Mouse (Mus musculus): ENCODE measurements around the gene Tifa. TPM values are rescaled to one million over a fixed set of nuclear protein-coding genes. Genes with fewer than 3 reads are reported as not detected.

Tifa gene
- polyA plus RNA-seq, 1 experiment from 2014 or later, result 3.6 TPM

DNA sequence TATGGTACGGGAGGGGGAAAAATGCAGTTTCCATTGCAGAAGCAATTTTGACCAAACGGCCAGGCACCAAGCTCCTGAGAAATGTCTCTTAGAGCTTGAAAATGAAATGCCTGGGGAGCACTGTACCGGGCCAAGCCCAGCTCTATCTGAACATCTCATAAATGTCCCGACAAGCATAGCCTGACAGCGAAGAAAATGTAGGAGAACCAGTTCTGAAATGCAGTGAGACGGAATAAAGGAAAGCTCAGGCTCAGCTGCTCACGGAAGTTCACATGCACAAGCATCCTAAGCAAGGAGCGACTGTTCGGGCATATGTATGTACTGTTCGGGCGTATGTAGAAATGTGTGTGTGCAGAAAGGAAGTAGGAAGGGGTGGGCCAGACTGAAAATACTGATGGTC lies 71.7 kb downstream of the Tifa start:
- Histone ChIP-seq H3K9ac (ENCODE audit: low read length) (no peak overlapping the region), H3K27ac (replicated peaks in 1 of 2; ENCODE audit: control insufficient read depth in 1 of 2, insufficient read depth in 1 of 2, low read depth in 2 of 2, low read length in 2 of 2) (no peak overlapping the region), H3K4me3 (ENCODE audit: control insufficient read depth in 1 of 2, insufficient read depth in 1 of 2, low read depth in 1 of 2, low read length in 2 of 2) (no peak overlapping the region), H3K36me3 (ENCODE audit: control insufficient read depth, insufficient read depth, low read length) (no peaks in the 10 kb centered on the region), H3K27me3 (ENCODE audit: control insufficient read depth, insufficient read depth, low read length) (no peaks in the 10 kb centered on the region), H3K4me1 (ENCODE audit: control insufficient read depth in 2 of 2, insufficient read depth in 2 of 2, low read length in 2 of 2) (peaks cover 0 to 3% of the 10 kb centered on the region in 2 experiments; a peak in 2 of 4 replicates), H3K4me2 (ENCODE audit: low read length) (no peak overlapping the region), H3K9me3 (ENCODE audit: control insufficient read depth, low read length) (peaks cover 6% of the 10 kb centered on the region; the same call in 1 of the 2 replicates)
- ATAC-seq (ENCODE audit: insufficient number of reproducible peaks, insufficient read depth, low FRiP score, low read depth), result no peak
- WGBS, result 87% methylated on average over 11 of the region's 11 CpGs

DNA sequence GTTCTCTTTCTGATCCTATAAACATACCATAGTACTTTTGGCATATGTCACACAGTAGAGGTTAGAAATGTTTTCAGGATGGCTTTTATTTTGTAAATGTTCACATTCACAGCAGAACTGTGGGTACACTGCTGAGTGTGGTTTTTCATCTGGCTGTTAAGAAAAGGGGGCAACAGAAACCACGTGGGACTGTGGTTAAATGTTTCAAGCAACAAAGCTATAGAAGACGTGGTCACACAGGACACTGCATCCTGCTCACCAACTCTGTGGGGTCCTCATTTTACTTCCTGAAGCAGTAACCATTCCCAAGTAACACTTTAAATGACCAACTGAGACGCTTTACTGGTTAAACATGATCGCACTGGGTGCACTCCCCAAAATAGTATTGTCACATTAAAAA lies 72.9 kb downstream of the Tifa start:
- 78% methylated on average over 4 of the region's 4 CpGs for WGBS

GRCm38 (mm10) chr3:127863571-127863970 lies 74.0 kb downstream of the Tifa start:
- Histone ChIP-seq H3K9ac (ENCODE audit: low read length) (no peak overlapping the region), H3K27ac (replicated peaks in 1 of 2; ENCODE audit: control insufficient read depth in 1 of 2, insufficient read depth in 1 of 2, low read depth in 2 of 2, low read length in 2 of 2) (no peak overlapping the region), H3K9me3 (ENCODE audit: control insufficient read depth, low read length) (peaks cover 6% of the 10 kb centered on the region; the same call in 1 of the 2 replicates), H3K4me2 (ENCODE audit: low read length) (no peak overlapping the region), H3K27me3 (ENCODE audit: control insufficient read depth, insufficient read depth, low read length) (no peaks in the 10 kb centered on the region), H3K4me3 (ENCODE audit: control insufficient read depth in 1 of 2, insufficient read depth in 1 of 2, low read depth in 1 of 2, low read length in 2 of 2) (no peak overlapping the region), H3K36me3 (ENCODE audit: control insufficient read depth, insufficient read depth, low read length) (no peaks in the 10 kb centered on the region), H3K4me1 (ENCODE audit: control insufficient read depth in 2 of 2, insufficient read depth in 2 of 2, low read length in 2 of 2) (peaks cover 0 to 3% of the 10 kb centered on the region in 2 experiments; a peak in 2 of 4 replicates)
- ATAC-seq (ENCODE audit: insufficient number of reproducible peaks, insufficient read depth, low FRiP score, low read depth), result no peak
- WGBS, result 44% methylated on average over 3 of the region's 3 CpGs

More for the DNA sequence above, 72.9 kb downstream of the Tifa start:
- H3K4me3 ChIP-seq (ENCODE audit: control insufficient read depth in 1 of 2, insufficient read depth in 1 of 2, low read depth in 1 of 2, low read length in 2 of 2), result no peak overlapping the region
- H3K36me3 ChIP-seq (ENCODE audit: control insufficient read depth, insufficient read depth, low read length), result no peaks in the 10 kb centered on the region
- no peaks in the 10 kb centered on the region for H3K27me3 ChIP-seq (ENCODE audit: control insufficient read depth, insufficient read depth, low read length)
- no peak overlapping the region for H3K4me2 ChIP-seq (ENCODE audit: low read length)
- H3K4me1 ChIP-seq (ENCODE audit: control insufficient read depth in 2 of 2, insufficient read depth in 2 of 2, low read length in 2 of 2), result peaks cover 0 to 3% of the 10 kb centered on the region in 2 experiments; a peak in 2 of 4 replicates
- no peak overlapping the region for H3K9ac ChIP-seq (ENCODE audit: low read length)
- H3K27ac ChIP-seq (replicated peaks in 1 of 2; ENCODE audit: control insufficient read depth in 1 of 2, insufficient read depth in 1 of 2, low read depth in 2 of 2, low read length in 2 of 2), result no peak overlapping the region
- ATAC-seq (ENCODE audit: insufficient number of reproducible peaks, insufficient read depth, low FRiP score, low read depth), result no peak
- peaks cover 6% of the 10 kb centered on the region; the same call in 1 of the 2 replicates for H3K9me3 ChIP-seq (ENCODE audit: control insufficient read depth, low read length)

DNA sequence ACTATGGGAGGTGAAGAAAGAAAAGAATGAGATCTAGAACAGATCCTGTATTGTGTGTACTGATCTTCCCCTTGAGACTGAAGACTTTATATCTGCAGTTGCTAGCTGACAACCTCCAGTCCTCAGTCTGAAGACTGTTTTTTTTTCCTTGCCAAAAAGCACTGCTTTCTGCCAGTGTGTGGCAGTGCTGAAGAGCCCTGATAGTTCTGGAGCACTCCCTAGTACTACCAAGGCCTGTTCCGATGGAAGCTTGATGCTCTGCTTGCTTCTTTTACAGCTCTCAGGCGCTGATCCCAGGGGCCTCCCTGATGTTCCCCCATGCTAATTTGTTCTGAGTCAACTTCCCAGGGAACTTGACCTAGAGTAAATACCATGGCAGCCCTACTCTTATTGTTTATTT lies 74.6 kb downstream of the Tifa start:
- ATAC-seq (ENCODE audit: insufficient number of reproducible peaks, insufficient read depth, low FRiP score, low read depth), result no peak
- Histone ChIP-seq H3K36me3 (ENCODE audit: control insufficient read depth, insufficient read depth, low read length) (no peaks in the 10 kb centered on the region), H3K9me3 (ENCODE audit: control insufficient read depth, low read length) (peaks cover 3% of the 10 kb centered on the region; the same call in 1 of the 2 replicates), H3K4me2 (ENCODE audit: low read length) (no peak overlapping the region), H3K4me1 (ENCODE audit: control insufficient read depth in 2 of 2, insufficient read depth in 2 of 2, low read length in 2 of 2) (peaks cover 0 to 3% of the 10 kb centered on the region in 2 experiments; a peak in 2 of 4 replicates), H3K27ac (replicated peaks in 1 of 2; ENCODE audit: control insufficient read depth in 1 of 2, insufficient read depth in 1 of 2, low read depth in 2 of 2, low read length in 2 of 2) (no peak overlapping the region), H3K27me3 (ENCODE audit: control insufficient read depth, insufficient read depth, low read length) (no peaks in the 10 kb centered on the region), H3K9ac (ENCODE audit: low read length) (no peak overlapping the region), H3K4me3 (ENCODE audit: control insufficient read depth in 1 of 2, insufficient read depth in 1 of 2, low read depth in 1 of 2, low read length in 2 of 2) (no peak overlapping the region)
- WGBS, result 36% methylated on average over 2 of the region's 2 CpGs

DNA sequence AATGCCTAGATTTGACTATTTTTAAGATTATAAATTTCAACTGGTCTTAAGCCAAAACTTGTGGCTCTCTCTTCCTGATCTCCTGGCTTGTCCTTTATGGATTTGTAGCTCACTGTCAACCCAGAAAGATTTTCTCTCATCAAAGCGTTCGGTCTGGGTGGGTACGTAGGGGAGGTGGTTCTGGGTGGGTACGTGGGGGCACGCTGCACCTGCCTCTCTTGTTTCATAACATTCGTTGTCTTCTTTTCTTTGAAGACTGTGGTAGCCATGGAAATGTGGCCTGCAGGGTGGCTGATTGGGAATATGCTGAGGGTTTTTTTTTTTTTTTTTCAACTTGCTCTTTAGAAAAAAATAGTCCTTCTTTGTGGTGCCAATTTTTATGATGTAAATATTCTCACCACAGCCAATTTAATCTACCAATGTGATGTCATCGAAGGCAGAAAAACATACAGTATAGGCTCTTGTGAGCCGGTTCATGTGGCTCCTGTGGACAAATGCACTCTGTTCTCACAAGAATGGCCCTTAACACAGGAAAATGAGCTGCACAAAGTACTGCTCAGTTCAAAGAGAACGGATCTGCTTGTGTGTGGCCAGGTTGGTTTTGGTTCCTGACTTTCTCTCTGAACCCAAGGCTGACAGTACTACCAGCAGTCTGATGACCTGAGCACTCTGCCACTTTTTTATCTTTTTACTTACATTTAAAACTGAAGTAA lies 78.6 kb downstream of the Tifa start:
- Histone ChIP-seq H3K9ac (ENCODE audit: low read length) (no peak overlapping the region), H3K4me2 (ENCODE audit: low read length) (no peak overlapping the region), H3K36me3 (ENCODE audit: control insufficient read depth, insufficient read depth, low read length) (no peaks in the 10 kb centered on the region), H3K4me3 (ENCODE audit: control insufficient read depth in 1 of 2, insufficient read depth in 1 of 2, low read depth in 1 of 2, low read length in 2 of 2) (no peak overlapping the region), H3K27me3 (ENCODE audit: control insufficient read depth, insufficient read depth, low read length) (no peaks in the 10 kb centered on the region), H3K4me1 (ENCODE audit: control insufficient read depth in 2 of 2, insufficient read depth in 2 of 2, low read length in 2 of 2) (peaks cover 0 to 3% of the 10 kb centered on the region in 2 experiments; a peak in 2 of 4 replicates), H3K27ac (replicated peaks in 1 of 2; ENCODE audit: control insufficient read depth in 1 of 2, insufficient read depth in 1 of 2, low read depth in 2 of 2, low read length in 2 of 2) (no peak overlapping the region), H3K9me3 (ENCODE audit: control insufficient read depth, low read length) (no peaks in the 10 kb centered on the region)
- WGBS, result 90% methylated on average over 9 of the region's 9 CpGs
- no peak for ATAC-seq (ENCODE audit: insufficient number of reproducible peaks, insufficient read depth, low FRiP score, low read depth)

GRCm38 (mm10) chr3:127868880-127869279 lies 79.3 kb downstream of the Tifa start:
- no peak overlapping the region for H3K4me3 ChIP-seq (ENCODE audit: control insufficient read depth in 1 of 2, insufficient read depth in 1 of 2, low read depth in 1 of 2, low read length in 2 of 2)
- no peak overlapping the region for H3K9ac ChIP-seq (ENCODE audit: low read length)
- no peaks in the 10 kb centered on the region for H3K4me1 ChIP-seq (ENCODE audit: control insufficient read depth in 2 of 2, insufficient read depth in 2 of 2, low read length in 2 of 2)
- H3K27me3 ChIP-seq (ENCODE audit: control insufficient read depth, insufficient read depth, low read length), result no peaks in the 10 kb centered on the region
- no peak overlapping the region for H3K4me2 ChIP-seq (ENCODE audit: low read length)
- no peak overlapping the region for H3K27ac ChIP-seq (replicated peaks in 1 of 2; ENCODE audit: control insufficient read depth in 1 of 2, insufficient read depth in 1 of 2, low read depth in 2 of 2, low read length in 2 of 2)
- WGBS, result 85% methylated on average over 5 of the region's 5 CpGs
- no peaks in the 10 kb centered on the region for H3K36me3 ChIP-seq (ENCODE audit: control insufficient read depth, insufficient read depth, low read length)
- ATAC-seq (ENCODE audit: insufficient number of reproducible peaks, insufficient read depth, low FRiP score, low read depth), result no peak
- no peaks in the 10 kb centered on the region for H3K9me3 ChIP-seq (ENCODE audit: control insufficient read depth, low read length)

DNA sequence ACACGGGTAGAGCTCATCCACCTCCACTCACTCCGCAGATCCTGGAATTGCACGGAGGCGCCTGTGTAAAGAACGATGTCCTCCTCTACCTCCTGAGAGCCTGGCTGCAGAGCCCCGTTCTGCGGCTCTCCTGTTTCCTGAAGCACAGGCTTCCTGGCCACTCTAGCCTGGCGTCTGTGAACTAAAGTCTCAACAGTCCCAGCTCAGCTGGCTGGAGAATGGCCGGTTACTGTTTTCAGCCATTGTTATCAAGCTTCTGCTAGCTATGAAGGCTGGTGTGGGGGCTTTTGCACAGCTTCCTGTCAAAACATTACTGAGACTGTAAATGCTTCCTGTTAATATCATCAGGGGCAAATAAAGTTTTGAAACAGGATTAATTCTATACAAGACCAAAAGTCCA lies 82.0 kb downstream of the Tifa start:
- H3K9ac ChIP-seq (ENCODE audit: low read length), result no peak overlapping the region
- H3K4me3 ChIP-seq (ENCODE audit: control insufficient read depth in 1 of 2, insufficient read depth in 1 of 2, low read depth in 1 of 2, low read length in 2 of 2), result no peak overlapping the region
- ATAC-seq (ENCODE audit: insufficient number of reproducible peaks, insufficient read depth, low FRiP score, low read depth), result no peak
- H3K27me3 ChIP-seq (ENCODE audit: control insufficient read depth, insufficient read depth, low read length), result no peaks in the 10 kb centered on the region
- H3K9me3 ChIP-seq (ENCODE audit: control insufficient read depth, low read length), result no peaks in the 10 kb centered on the region
- WGBS, result 57% methylated on average over 9 of the region's 9 CpGs
- H3K36me3 ChIP-seq (ENCODE audit: control insufficient read depth, insufficient read depth, low read length), result no peaks in the 10 kb centered on the region
- peak overlapping the region; percentile 12 to 39; a peak in 3 of 4 replicates for H3K27ac ChIP-seq (replicated peaks in 1 of 2; ENCODE audit: control insufficient read depth in 1 of 2, insufficient read depth in 1 of 2, low read depth in 2 of 2, low read length in 2 of 2)
- no peaks in the 10 kb centered on the region for H3K4me1 ChIP-seq (ENCODE audit: control insufficient read depth in 2 of 2, insufficient read depth in 2 of 2, low read length in 2 of 2)
- no peak overlapping the region for H3K4me2 ChIP-seq (ENCODE audit: low read length)
